Mouse (Mus musculus) kidney, adult 2 months (tissue): ENCODE results near the gene Snf8.

Source experiments
- CTCF ChIP-seq: fragments of 200-500 bp; conservative IDR thresholded peaks from 2 replicates; pipeline ENCODE4 v1.5.1; 2011; ENCODE audit warnings: low read depth, mild to moderate bottlenecking, control low read depth, low read length, moderate library complexity, mixed read lengths; ENCODE audit not compliant: insufficient read depth, insufficient read length
- POLR2A ChIP-seq: fragments of 200-500 bp; IDR thresholded peaks from one replicate; pipeline ENCODE4 v1.6.1; 2011; ENCODE audit warnings: low read depth, low read length, control low read depth

- TF ChIP-seq CTCF (peak; percentile 98; the same call in 1 of the 2 replicates), POLR2A (no peak)
Observed at GRCm38 (mm10) chr11:96093361-96093760, 58.7 kb downstream of the Snf8 start.
